Comparison of ENCODE assay signal across 8 mouse cellular contexts in the genomic region with DNA sequence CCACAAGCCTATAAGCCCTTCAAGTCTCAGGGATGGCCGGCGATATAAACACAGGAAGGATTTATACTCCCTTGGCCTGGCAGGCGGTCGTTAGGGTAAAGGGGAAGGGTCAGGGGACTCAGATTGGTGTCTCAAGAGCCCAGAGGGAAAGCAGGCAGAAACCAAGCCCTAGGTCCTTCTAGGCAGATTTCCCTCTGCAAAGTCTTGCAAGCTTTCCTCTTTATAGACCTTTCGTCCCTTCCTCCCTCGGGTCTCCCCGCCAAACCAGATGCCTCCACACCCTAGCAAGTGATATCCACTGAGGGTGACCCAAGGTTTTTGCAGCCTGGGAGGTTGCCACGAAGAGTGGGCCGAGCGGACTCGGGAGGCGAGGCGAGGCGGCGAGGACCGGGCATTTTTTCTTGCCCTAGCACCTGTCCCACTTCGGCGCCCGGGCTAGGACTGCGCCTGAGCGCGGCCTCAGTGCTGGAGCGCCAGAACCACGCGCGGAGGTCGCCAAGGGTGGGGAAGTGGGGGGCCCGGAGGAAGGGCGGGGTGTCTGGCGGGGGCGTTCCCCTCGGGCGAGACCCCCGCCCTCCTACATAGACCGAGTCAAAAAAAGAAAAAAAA. TPM values are rescaled to one million over a fixed set of nuclear protein-coding genes. Genes with fewer than 3 reads are reported as not detected.
DNase-seq lines count a peak whose midpoint lies in the region; ATAC-seq lines count a peak whose summit lies in the region.

No protein-coding gene starts in this region.

- 15% methylated on average over 35 of the region's 35 CpGs for WGBS in embryonic facial prominence, embryonic 12.5 days
- 12% methylated on average over 35 of the region's 35 CpGs for WGBS in limb, embryonic 12.5 days

- H3K4me1 ChIP-seq in embryonic facial prominence, embryonic 12.5 days: no peaks in the 10 kb centered on the region
- H3K4me1 ChIP-seq in limb, embryonic 12.5 days (replicated peaks): no peaks in the 10 kb centered on the region

- peak overlapping the region; percentile 55 for H3K4me2 ChIP-seq in embryonic facial prominence, embryonic 12.5 days (replicated peaks)
- peak overlapping the region; percentile 72 for H3K4me2 ChIP-seq in limb, embryonic 12.5 days

- H3K4me3 ChIP-seq in embryonic facial prominence, embryonic 12.5 days: peak overlapping the region; percentile 53
- peak overlapping the region; percentile 55 for H3K4me3 ChIP-seq in limb, embryonic 12.5 days (replicated peaks)

- H3K9me3 ChIP-seq in embryonic facial prominence, embryonic 12.5 days: no peaks in the 10 kb centered on the region
- no peaks in the 10 kb centered on the region for H3K9me3 ChIP-seq in limb, embryonic 12.5 days

- H3K9ac ChIP-seq in embryonic facial prominence, embryonic 12.5 days: 0 out of 2 replicates have a peak overlapping the region, but pooled peaks have one; percentile 30
- H3K9ac ChIP-seq in limb, embryonic 12.5 days (replicated peaks): peak overlapping the region; percentile 31; the same call in 1 of the 2 replicates

- ATAC-seq in embryonic facial prominence, embryonic 12.5 days (ENCODE audit: insufficient number of reproducible peaks, insufficient read depth, low FRiP score, low TSS enrichment): no peak
- ATAC-seq in limb, embryonic 12.5 days (ENCODE audit: insufficient number of reproducible peaks, insufficient read depth, low FRiP score, low TSS enrichment, low read depth): no peak

- H3K27ac ChIP-seq in embryonic facial prominence, embryonic 12.5 days: no peak overlapping the region
- peak overlapping the region; percentile 77; the same call in 1 of the 2 replicates for H3K27ac ChIP-seq in limb, embryonic 12.5 days

- no peaks in the 10 kb centered on the region for H3K36me3 ChIP-seq in embryonic facial prominence, embryonic 12.5 days
- no peaks in the 10 kb centered on the region for H3K36me3 ChIP-seq in limb, embryonic 12.5 days

- DNase-seq in cerebellum, adult 11-12 months: peak; percentile 29
- no peak for DNase-seq in cerebellum, postnatal 4 days (ENCODE audit: low spot score in 2 of 2)
- DNase-seq in Muller cell, postnatal 12 days (ENCODE audit: inconsistent ontology term): peak; percentile 0
- peak; percentile 16 for DNase-seq in heart, postnatal 4 days
- peak; percentile 18 for DNase-seq in naive thymus-derived CD4-positive, alpha-beta T cell, adult 2 months (ENCODE audit: low read depth)
- no peak for DNase-seq in frontal cortex, postnatal 36 days (ENCODE audit: low spot score in 2 of 2)

- 0 out of 2 replicates have a peak, but pooled peaks cover 1% of the 10 kb centered on the region for H3K27me3 ChIP-seq in embryonic facial prominence, embryonic 12.5 days
- H3K27me3 ChIP-seq in limb, embryonic 12.5 days: peaks cover 47% of the 10 kb centered on the region

RNA-seq across cellular contexts. Expression of a gene that starts 0.6 kb away (rescaled TPM):
- polyA plus RNA-seq in embryonic facial prominence, embryonic 12.5 days (2016; fragmentation: Nextera tagmentation; extraction: Ambion mirVana): 5.9 and 6.9 TPM in 2 replicates
- 10 to 100 TPM; 10.2 to 11.4 TPM for total RNA-seq in heart, postnatal 4 days (2021)
- 5.0 and 5.3 TPM in 2 replicates for polyA plus RNA-seq in limb, embryonic 12.5 days (2016; fragmentation: Nextera tagmentation; extraction: Ambion mirVana)

Comparison
In these comparisons a context has a peak if more than half of its experiments do, and no peak if none do; other contexts are left out.
1. DNase-seq: peak in cerebellum, adult 11-12 months (single experiment), Muller cell, postnatal 12 days (single experiment), heart, postnatal 4 days (single experiment) and naive thymus-derived CD4-positive, alpha-beta T cell, adult 2 months (single experiment); none in cerebellum, postnatal 4 days (0 of 2) and frontal cortex, postnatal 36 days (0 of 2).